Mouse (Mus musculus): ENCODE measurements at regions not wholly inside any gene's neighbourhood (a gene's known extent, or its start where the extent isn't known, plus 50 kb on each side); places are given as distances from the start of the nearest gene placed in this dataset.

GRCm38 (mm10) chr3:118070129-118070528 is 201.4 kb upstream of the Snx7 start:
- TF ChIP-seq EP300 (IDR thresholded peaks at IDR 0.05; ENCODE audit: low read depth): peak; percentile 56; the same call in 1 of the 2 replicates
- TF ChIP-seq CTCF (IDR thresholded peaks at IDR 0.05; ENCODE audit: low read depth): no peak
